Mouse (Mus musculus): ENCODE results near the gene Tbck. TPM values are rescaled to one million over a fixed set of nuclear protein-coding genes. Genes with fewer than 3 reads are reported as not detected.

Tbck gene
- polyA plus RNA-seq, 1 experiment from 2014 or later: 28.8 TPM

DNA sequence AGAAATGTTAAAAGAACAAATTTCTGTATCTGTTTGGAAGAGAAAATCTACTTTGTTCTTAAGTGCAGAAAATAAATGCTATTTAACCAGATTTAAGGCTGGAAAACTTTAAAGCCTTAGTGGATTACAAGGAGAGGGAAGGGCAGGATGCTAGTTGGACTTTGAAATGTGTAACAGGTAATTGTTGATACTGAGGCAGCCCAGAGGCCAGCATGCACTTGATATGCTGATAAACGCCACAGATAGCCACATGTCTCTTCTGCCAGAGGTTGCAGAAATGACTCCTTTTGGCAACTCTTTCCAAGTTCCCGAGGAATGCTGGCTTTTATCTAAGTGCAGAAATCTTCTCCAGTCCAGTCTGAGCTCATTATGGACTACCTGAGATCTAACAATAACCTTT is 6.5 kb upstream of the Tbck start:
- ATAC-seq (ENCODE audit: low FRiP score) (no peak), DNase-seq (ENCODE audit: low spot score) (no peak)
- no peaks in the 10 kb centered on the region for H3K9me3 ChIP-seq (ENCODE audit: control insufficient read depth, low read length)
- no peaks in the 10 kb centered on the region for H3K36me3 ChIP-seq (ENCODE audit: control insufficient read depth, insufficient read depth, low read length)
- no peaks in the 10 kb centered on the region for H3K27me3 ChIP-seq (ENCODE audit: control insufficient read depth, insufficient read depth, low read length)
- no peaks in the 10 kb centered on the region for H3K4me1 ChIP-seq (replicated peaks; ENCODE audit: control insufficient read depth, insufficient read depth, low read length)
- WGBS: 83% methylated on average over 2 of the region's 2 CpGs
- H3K9ac ChIP-seq (ENCODE audit: low read depth, low read length): no peak overlapping the region
- H3K4me3 ChIP-seq (ENCODE audit: low read depth, low read length): no peak overlapping the region
- H3K27ac ChIP-seq (ENCODE audit: low read depth, low read length): no peak overlapping the region
- no peak overlapping the region for H3K4me2 ChIP-seq (replicated peaks; ENCODE audit: low read depth, low read length)

DNA sequence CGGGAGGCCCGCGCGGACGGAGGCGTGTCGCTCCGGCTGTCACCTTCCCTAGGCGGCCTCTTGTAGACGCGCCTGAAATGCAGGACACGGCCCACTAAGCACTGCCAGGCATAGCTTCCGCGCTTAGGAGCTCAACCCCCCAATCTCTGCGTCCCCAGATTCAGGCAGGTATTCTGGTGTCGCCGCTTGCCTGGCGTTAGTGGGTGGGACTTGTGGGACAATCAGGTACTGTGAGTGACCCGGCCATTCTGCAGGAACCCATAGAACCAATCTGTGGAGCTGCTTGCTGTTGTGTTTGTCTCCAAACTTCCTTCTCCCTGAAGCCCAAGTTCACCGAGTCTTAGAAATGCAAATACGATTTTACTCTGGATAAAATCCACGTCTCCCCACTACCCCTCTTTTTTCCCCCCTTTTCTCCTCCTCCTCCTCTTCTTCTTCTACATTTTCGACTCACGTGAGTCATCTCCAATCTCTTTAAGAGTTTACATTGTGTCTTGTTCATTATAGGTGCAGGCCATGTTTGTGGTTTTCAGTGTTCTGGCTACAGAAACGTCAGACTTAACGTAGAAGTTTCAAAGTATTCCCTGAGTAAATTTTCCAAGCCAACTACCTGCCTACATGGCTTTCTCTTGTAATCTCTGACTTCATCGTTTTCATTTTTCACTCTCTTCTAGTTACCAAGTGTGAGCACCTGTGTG is 436 bp downstream of the Tbck start, which contains the start of gene Aimp1:
TSS of gene Aimp1 (minus strand) at position 140 of the 698 bp plus-strand sequence.
- no peaks in the 10 kb centered on the region for H3K36me3 ChIP-seq (ENCODE audit: control insufficient read depth, insufficient read depth, low read length)
- H3K9ac ChIP-seq (ENCODE audit: low read depth, low read length): peak within 1 kb of the TSS; percentile 78
- H3K27ac ChIP-seq (ENCODE audit: low read depth, low read length): peak within 1 kb of the TSS; percentile 48
- ATAC-seq (ENCODE audit: low FRiP score) (no peak), DNase-seq (ENCODE audit: low spot score) (no peak)
- H3K27me3 ChIP-seq (ENCODE audit: control insufficient read depth, insufficient read depth, low read length): no peaks in the 10 kb centered on the region
- H3K4me3 ChIP-seq (ENCODE audit: low read depth, low read length): peak within 1 kb of the TSS; percentile 73
- H3K4me2 ChIP-seq (replicated peaks; ENCODE audit: low read depth, low read length): peak within 1 kb of the TSS; percentile 62
- WGBS: 2% methylated on average over 27 of the region's 27 CpGs
- no peaks in the 10 kb centered on the region for H3K9me3 ChIP-seq (ENCODE audit: control insufficient read depth, low read length)
- H3K4me1 ChIP-seq (replicated peaks; ENCODE audit: control insufficient read depth, insufficient read depth, low read length): no peaks in the 10 kb centered on the region

DNA sequence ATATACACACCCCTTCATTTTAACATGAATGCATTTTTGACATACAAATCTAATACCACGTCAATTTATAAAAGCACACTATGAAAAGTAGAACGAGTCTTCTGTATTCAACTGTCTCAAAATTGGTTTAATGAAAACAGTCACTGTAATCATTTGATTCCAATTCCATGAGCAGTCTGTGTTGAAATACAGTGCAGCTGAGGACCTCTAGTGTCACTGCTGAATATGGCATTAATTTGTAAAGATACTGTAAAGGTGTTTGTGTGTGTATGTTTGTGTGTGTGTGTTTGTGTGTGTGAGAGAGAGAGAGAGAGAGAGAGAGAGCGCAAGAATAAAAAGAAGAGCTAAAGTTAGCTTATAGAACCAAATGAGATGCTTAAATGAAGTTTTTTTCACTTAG is 17.4 kb downstream of the Tbck start:
- Histone ChIP-seq H3K4me2 (replicated peaks; ENCODE audit: low read depth, low read length) (no peak overlapping the region), H3K9me3 (ENCODE audit: control insufficient read depth, low read length) (no peaks in the 10 kb centered on the region), H3K36me3 (ENCODE audit: control insufficient read depth, insufficient read depth, low read length) (no peaks in the 10 kb centered on the region), H3K4me1 (replicated peaks; ENCODE audit: control insufficient read depth, insufficient read depth, low read length) (no peaks in the 10 kb centered on the region), H3K9ac (ENCODE audit: low read depth, low read length) (no peak overlapping the region), H3K4me3 (ENCODE audit: low read depth, low read length) (no peak overlapping the region), H3K27ac (ENCODE audit: low read depth, low read length) (no peak overlapping the region), H3K27me3 (ENCODE audit: control insufficient read depth, insufficient read depth, low read length) (no peaks in the 10 kb centered on the region)
- ATAC-seq (ENCODE audit: low FRiP score) (no peak), DNase-seq (ENCODE audit: low spot score) (peak; percentile 24)
- 85% methylated on average over 3 of the region's 3 CpGs for WGBS

DNA sequence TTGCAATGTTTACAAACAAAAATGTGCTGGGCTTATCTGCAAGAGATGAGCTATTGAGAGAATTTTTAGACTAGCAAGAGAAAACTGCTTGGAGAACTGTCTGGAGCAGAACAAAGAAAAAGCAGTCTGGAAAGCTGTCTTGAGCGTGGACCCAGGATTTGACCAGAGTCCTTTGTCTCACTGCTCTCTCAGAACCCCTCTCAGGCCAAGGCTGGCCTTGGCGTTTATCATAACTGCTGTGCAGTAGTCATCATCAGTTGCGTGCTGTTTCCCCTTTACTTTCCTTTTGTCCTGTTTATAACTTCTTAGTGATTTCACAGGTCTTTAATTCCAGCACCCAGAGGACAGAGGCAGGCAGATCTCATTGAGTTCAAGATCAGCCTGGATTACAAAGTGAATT is 20.3 kb downstream of the Tbck start:
- ATAC-seq (ENCODE audit: low FRiP score): no peak
- no peak for DNase-seq (ENCODE audit: low spot score)
- no peak overlapping the region for H3K9ac ChIP-seq (ENCODE audit: low read depth, low read length)
- no peak overlapping the region for H3K27ac ChIP-seq (ENCODE audit: low read depth, low read length)
- no peaks in the 10 kb centered on the region for H3K4me1 ChIP-seq (replicated peaks; ENCODE audit: control insufficient read depth, insufficient read depth, low read length)
- no peaks in the 10 kb centered on the region for H3K36me3 ChIP-seq (ENCODE audit: control insufficient read depth, insufficient read depth, low read length)
- H3K9me3 ChIP-seq (ENCODE audit: control insufficient read depth, low read length): no peaks in the 10 kb centered on the region
- H3K27me3 ChIP-seq (ENCODE audit: control insufficient read depth, insufficient read depth, low read length): no peaks in the 10 kb centered on the region
- H3K4me3 ChIP-seq (ENCODE audit: low read depth, low read length): no peak overlapping the region
- 96% methylated on average over 3 of the region's 3 CpGs for WGBS
- H3K4me2 ChIP-seq (replicated peaks; ENCODE audit: low read depth, low read length): no peak overlapping the region

DNA sequence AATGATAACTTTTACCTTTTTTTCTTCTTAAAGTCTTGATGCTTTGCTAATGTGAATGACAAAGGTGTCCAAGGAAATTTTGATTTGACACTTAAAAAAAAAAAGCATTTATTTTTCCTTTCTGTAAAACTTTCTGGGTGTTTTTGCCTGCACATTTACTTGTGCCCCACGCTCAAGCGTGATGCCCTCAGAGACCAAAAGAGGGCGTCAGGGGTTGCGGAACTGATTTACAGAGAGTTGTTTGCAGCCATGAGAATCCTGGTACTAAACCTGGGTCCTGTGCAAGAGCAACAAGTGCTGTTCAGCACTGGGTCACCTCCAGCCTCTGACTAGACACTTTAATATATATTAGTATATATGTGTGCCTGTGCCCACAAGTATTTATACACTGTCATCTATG is 23.0 kb downstream of the Tbck start:
- H3K4me2 ChIP-seq (replicated peaks; ENCODE audit: low read depth, low read length): no peak overlapping the region
- no peak for ATAC-seq (ENCODE audit: low FRiP score)
- DNase-seq (ENCODE audit: low spot score): no peak
- H3K27ac ChIP-seq (ENCODE audit: low read depth, low read length): no peak overlapping the region
- no peaks in the 10 kb centered on the region for H3K27me3 ChIP-seq (ENCODE audit: control insufficient read depth, insufficient read depth, low read length)
- H3K36me3 ChIP-seq (ENCODE audit: control insufficient read depth, insufficient read depth, low read length): no peaks in the 10 kb centered on the region
- no peaks in the 10 kb centered on the region for H3K4me1 ChIP-seq (replicated peaks; ENCODE audit: control insufficient read depth, insufficient read depth, low read length)
- H3K4me3 ChIP-seq (ENCODE audit: low read depth, low read length): no peak overlapping the region
- H3K9ac ChIP-seq (ENCODE audit: low read depth, low read length): no peak overlapping the region
- 82% methylated on average over 4 of the region's 4 CpGs for WGBS
- H3K9me3 ChIP-seq (ENCODE audit: control insufficient read depth, low read length): no peaks in the 10 kb centered on the region

DNA sequence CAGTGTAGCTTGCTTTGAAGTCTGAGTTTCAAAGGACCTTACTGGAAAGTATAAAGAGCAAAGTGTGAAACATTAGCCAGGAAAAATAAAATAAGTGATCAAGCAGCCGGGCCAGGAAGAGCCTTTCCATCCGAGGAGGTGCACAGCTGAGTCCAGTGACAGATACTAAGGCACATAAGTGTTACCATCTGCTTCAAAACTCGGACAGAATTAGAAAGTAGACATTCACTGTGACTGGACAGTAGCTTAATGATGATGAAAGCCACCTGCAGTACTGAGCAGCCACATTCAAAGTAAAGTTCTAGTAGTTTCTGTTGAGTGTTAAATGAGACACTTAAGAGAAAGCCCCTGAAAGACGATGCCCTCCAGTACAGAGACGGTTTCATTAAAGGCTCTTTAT is 30.0 kb downstream of the Tbck start:
- Histone ChIP-seq H3K27ac (ENCODE audit: low read depth, low read length) (no peak overlapping the region), H3K4me2 (replicated peaks; ENCODE audit: low read depth, low read length) (no peak overlapping the region), H3K9me3 (ENCODE audit: control insufficient read depth, low read length) (no peaks in the 10 kb centered on the region), H3K36me3 (ENCODE audit: control insufficient read depth, insufficient read depth, low read length) (no peaks in the 10 kb centered on the region), H3K4me3 (ENCODE audit: low read depth, low read length) (no peak overlapping the region), H3K4me1 (replicated peaks; ENCODE audit: control insufficient read depth, insufficient read depth, low read length) (no peaks in the 10 kb centered on the region), H3K9ac (ENCODE audit: low read depth, low read length) (no peak overlapping the region), H3K27me3 (ENCODE audit: control insufficient read depth, insufficient read depth, low read length) (no peaks in the 10 kb centered on the region)
- ATAC-seq (ENCODE audit: low FRiP score) (no peak), DNase-seq (ENCODE audit: low spot score) (no peak)
- 70% methylated on average over 5 of the region's 5 CpGs for WGBS

DNA sequence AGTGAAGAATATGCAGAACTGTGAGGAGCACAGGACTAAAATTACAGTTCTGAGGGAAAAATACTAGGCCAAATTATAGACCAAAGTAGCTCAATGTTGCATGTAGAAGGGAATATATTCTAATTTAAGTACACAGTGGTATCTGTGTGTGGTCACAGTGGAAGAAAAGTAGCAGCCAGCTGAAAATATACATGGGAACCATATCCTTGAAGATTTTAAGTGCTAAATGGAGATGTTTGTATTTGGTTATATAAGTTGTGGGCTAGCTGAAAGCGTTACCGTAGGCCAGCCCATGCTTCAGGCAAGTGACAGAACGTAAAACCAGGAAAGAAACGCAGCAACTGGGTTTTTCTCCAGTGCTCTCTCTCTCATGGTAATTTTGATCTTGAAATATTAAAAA is 33.4 kb downstream of the Tbck start:
- Histone ChIP-seq H3K27me3 (ENCODE audit: control insufficient read depth, insufficient read depth, low read length) (no peaks in the 10 kb centered on the region), H3K9me3 (ENCODE audit: control insufficient read depth, low read length) (no peaks in the 10 kb centered on the region), H3K9ac (ENCODE audit: low read depth, low read length) (no peak overlapping the region), H3K27ac (ENCODE audit: low read depth, low read length) (no peak overlapping the region), H3K4me3 (ENCODE audit: low read depth, low read length) (no peak overlapping the region), H3K4me1 (replicated peaks; ENCODE audit: control insufficient read depth, insufficient read depth, low read length) (no peaks in the 10 kb centered on the region), H3K36me3 (ENCODE audit: control insufficient read depth, insufficient read depth, low read length) (no peaks in the 10 kb centered on the region), H3K4me2 (replicated peaks; ENCODE audit: low read depth, low read length) (no peak overlapping the region)
- WGBS: 98% methylated on average over 4 of the region's 4 CpGs
- ATAC-seq (ENCODE audit: low FRiP score) (no peak), DNase-seq (ENCODE audit: low spot score) (no peak)

DNA sequence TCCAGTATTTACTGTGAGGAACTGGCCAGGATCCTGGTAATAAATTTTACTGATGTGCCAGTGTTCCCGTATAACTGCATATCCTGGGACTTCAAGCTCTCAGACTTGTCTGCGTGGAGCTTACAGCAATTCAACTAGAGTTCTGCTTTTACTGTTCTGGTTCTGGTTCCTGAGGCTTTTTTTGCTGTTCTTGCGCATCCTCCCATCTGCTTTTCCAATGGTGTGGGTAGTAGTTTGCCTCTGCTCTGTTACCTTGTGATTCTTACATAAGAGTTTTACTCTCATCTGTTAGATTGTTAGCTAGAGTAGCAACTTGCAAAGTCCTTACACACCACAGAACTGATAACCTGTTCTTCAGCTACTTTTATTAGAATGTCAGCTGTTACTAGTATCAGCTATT is 40.4 kb downstream of the Tbck start:
- no peak overlapping the region for H3K27ac ChIP-seq (ENCODE audit: low read depth, low read length)
- DNase-seq (ENCODE audit: low spot score): no peak
- no peaks in the 10 kb centered on the region for H3K27me3 ChIP-seq (ENCODE audit: control insufficient read depth, insufficient read depth, low read length)
- H3K9ac ChIP-seq (ENCODE audit: low read depth, low read length): no peak overlapping the region
- H3K4me3 ChIP-seq (ENCODE audit: low read depth, low read length): no peak overlapping the region
- H3K36me3 ChIP-seq (ENCODE audit: control insufficient read depth, insufficient read depth, low read length): no peaks in the 10 kb centered on the region
- WGBS: 96% methylated on average over 3 of the region's 3 CpGs
- no peaks in the 10 kb centered on the region for H3K4me1 ChIP-seq (replicated peaks; ENCODE audit: control insufficient read depth, insufficient read depth, low read length)
- no peak for ATAC-seq (ENCODE audit: low FRiP score)
- no peak overlapping the region for H3K4me2 ChIP-seq (replicated peaks; ENCODE audit: low read depth, low read length)
- no peaks in the 10 kb centered on the region for H3K9me3 ChIP-seq (ENCODE audit: control insufficient read depth, low read length)

DNA sequence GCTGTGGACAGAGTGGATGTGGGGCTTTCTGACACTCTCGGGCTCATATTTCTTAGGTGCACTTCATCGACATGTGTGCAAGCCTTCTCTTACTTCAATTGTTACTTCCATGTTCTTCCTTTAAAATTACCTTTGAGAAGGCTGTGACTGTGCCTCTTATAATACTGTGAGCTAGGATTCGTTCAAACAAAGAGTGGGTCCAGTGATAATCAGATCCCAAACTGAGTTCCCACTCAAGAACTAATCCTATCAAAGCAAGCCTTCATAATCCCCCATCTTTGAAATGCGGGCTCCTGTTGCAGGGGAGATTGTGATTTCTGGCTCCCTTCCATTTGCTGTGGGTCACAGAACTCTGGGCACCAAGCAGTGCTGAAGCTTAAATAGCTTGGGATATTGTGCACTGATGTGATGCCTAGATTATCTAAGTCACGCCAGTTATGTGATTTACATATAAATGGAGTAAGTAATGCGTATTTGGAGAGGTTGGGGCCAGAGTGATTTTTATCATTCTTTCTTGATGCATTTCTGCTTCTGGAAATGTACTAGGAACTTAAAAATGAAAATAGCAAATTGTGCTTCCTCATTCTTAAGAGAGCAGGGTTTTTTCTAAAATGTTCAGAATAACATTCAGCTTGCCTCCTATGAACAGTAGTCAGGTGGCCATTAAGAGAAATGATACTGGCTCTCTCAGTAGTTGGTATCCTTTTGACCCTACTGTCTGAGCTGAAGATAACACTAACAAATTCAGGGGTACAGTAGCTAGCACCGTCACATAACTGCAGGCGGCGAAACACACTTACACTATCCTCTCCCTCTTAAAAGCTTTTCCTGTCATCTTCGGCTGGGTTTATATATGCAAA is 60.6 kb downstream of the Tbck start:
- no peak overlapping the region for H3K27ac ChIP-seq (ENCODE audit: low read depth, low read length)
- peak; percentile 60 for ATAC-seq (ENCODE audit: low FRiP score)
- WGBS: 65% methylated on average over 10 of the region's 10 CpGs
- H3K9ac ChIP-seq (ENCODE audit: low read depth, low read length): no peak overlapping the region
- no peaks in the 10 kb centered on the region for H3K36me3 ChIP-seq (ENCODE audit: control insufficient read depth, insufficient read depth, low read length)
- no peak overlapping the region for H3K4me3 ChIP-seq (ENCODE audit: low read depth, low read length)
- DNase-seq (ENCODE audit: low spot score): no peak
- no peaks in the 10 kb centered on the region for H3K27me3 ChIP-seq (ENCODE audit: control insufficient read depth, insufficient read depth, low read length)
- no peak overlapping the region for H3K4me2 ChIP-seq (replicated peaks; ENCODE audit: low read depth, low read length)
- H3K9me3 ChIP-seq (ENCODE audit: control insufficient read depth, low read length): no peaks in the 10 kb centered on the region
- H3K4me1 ChIP-seq (replicated peaks; ENCODE audit: control insufficient read depth, insufficient read depth, low read length): no peaks in the 10 kb centered on the region
